ENCODE assay signal across 9 mouse cellular contexts in genomic region chr4:133005233-133005632, GRCm38 (mm10). TPM values are rescaled to one million over a fixed set of nuclear protein-coding genes. Genes with fewer than 3 reads are reported as not detected.
DNase-seq lines count a peak whose midpoint lies in the region; ATAC-seq lines count a peak whose summit lies in the region.
"Had no signal": no experiment of that assay in that cellular context is flagged by ENCODE, and none has a peak within 500 bp of the region (broad histone marks: within the 10 kb centered on the region; RNA-seq: fewer than 3 reads in every experiment).

No protein-coding gene starts in this region.

- peaks cover 39% of the 10 kb centered on the region for H3K4me1 ChIP-seq in heart, embryonic 12.5 days (replicated peaks)

- no peak for ATAC-seq in heart, embryonic 12.5 days (ENCODE audit: insufficient number of reproducible peaks, low FRiP score)
- ATAC-seq in frontal cortex, adult (ENCODE audit: low TSS enrichment), result peak; percentile 41; the same call in 1 of the 2 replicates

- 4% methylated on average over 3 of the region's 3 CpGs for WGBS in heart, embryonic 12.5 days

- no peak overlapping the region for H3K9ac ChIP-seq in heart, embryonic 12.5 days
- H3K9ac ChIP-seq: limb, embryonic 12.5 days had no signal

- no peaks in the 10 kb centered on the region for H3K36me3 ChIP-seq in heart, embryonic 12.5 days
- H3K36me3 ChIP-seq: limb, embryonic 12.5 days had no signal

- peak; percentile 95 for DNase-seq in heart, adult 11 months
- peak; percentile 57 for DNase-seq in MEL-GATA-1-ER (ENCODE audit: extremely low read depth, low read depth)
- peak; percentile 87 for DNase-seq in cerebellum, adult 9-10 months
- peak; percentile 84 for DNase-seq in kidney, postnatal 10 days
- DNase-seq in lung, postnatal 36 days, result peak; percentile 88
- DNase-seq in spleen, postnatal 10 days (ENCODE audit: low spot score in 2 of 2), result peak; percentile 67 to 77

- peaks cover 7% of the 10 kb centered on the region; the same call in 1 of the 2 replicates for H3K27me3 ChIP-seq in heart, embryonic 12.5 days (replicated peaks)

- no peak overlapping the region for H3K27ac ChIP-seq in heart, embryonic 12.5 days (ENCODE audit: poor library complexity, severe bottlenecking)
- H3K27ac ChIP-seq: limb, embryonic 12.5 days had no signal

- H3K4me3 ChIP-seq in heart, embryonic 12.5 days, result no peak overlapping the region
- H3K4me3 ChIP-seq: limb, embryonic 12.5 days had no signal

- H3K4me2 ChIP-seq in heart, embryonic 12.5 days, result no peak overlapping the region
- H3K4me2 ChIP-seq: limb, embryonic 12.5 days had no signal

- H3K9me3 ChIP-seq in heart, embryonic 12.5 days (replicated peaks), result no peaks in the 10 kb centered on the region
- H3K9me3 ChIP-seq: limb, embryonic 12.5 days had no signal

RNA-seq across cellular contexts. Expression of gene Ahdc1, which starts 5.8 kb away (rescaled TPM):
- 11.6 and 11.7 TPM in 2 replicates for polyA plus RNA-seq in heart, embryonic 12.5 days (2016; fragmentation: Nextera tagmentation; extraction: Ambion mirVana)

RNA-seq across cellular contexts. Expression of gene Fgr, which starts 31.3 kb away (rescaled TPM):
- 0.19 and 0.23 TPM in 2 replicates for polyA plus RNA-seq in heart, embryonic 12.5 days (2016; fragmentation: Nextera tagmentation; extraction: Ambion mirVana)
